Mouse (Mus musculus): Measurements from ENCODE around the gene Tshb. TPM values are rescaled to one million over a fixed set of nuclear protein-coding genes. Genes with fewer than 3 reads are reported as not detected.

Gene Tshb
- total and polyA plus RNA-seq, 2 experiments from 2014 or later = 0.42 TPM; not detected in 1

GRCm38 (mm10) chr3:102751536-102751935 is 31.0 kb downstream of the Tshb start:
- Histone ChIP-seq H3K27me3 (ENCODE audit: insufficient read depth, low read length) (no peaks in the 10 kb centered on the region), H3K27ac (ENCODE audit: low read depth, low read length) (no peak overlapping the region), H3K9me3 (ENCODE audit: low read length) (no peaks in the 10 kb centered on the region), H3K4me2 (ENCODE audit: low read depth, low read length, poor library complexity, severe bottlenecking) (no peak overlapping the region), H3K9ac (replicated peaks; ENCODE audit: low read length, poor library complexity, severe bottlenecking) (no peak overlapping the region), H3K36me3 (ENCODE audit: insufficient read depth, low read length) (peaks cover 15% of the 10 kb centered on the region; the same call in 1 of the 2 replicates), H3K4me1 (ENCODE audit: insufficient read depth, low read length) (no peaks in the 10 kb centered on the region), H3K4me3 (ENCODE audit: low read depth, low read length) (no peak overlapping the region)
- no peak for TF ChIP-seq CTCF (IDR thresholded peaks at IDR 0.05)
- DNase-seq (ENCODE audit: low spot score) = no peak
- no peak for ATAC-seq (ENCODE audit: low FRiP score)
- 91% methylated on average over 3 of the region's 3 CpGs for WGBS

- H3K27me3 ChIP-seq (ENCODE audit: insufficient read depth, low read length) = no peaks in the 10 kb centered on the region
- TF ChIP-seq CTCF (IDR thresholded peaks at IDR 0.05) = no peak
- no peak overlapping the region for H3K4me3 ChIP-seq (ENCODE audit: low read depth, low read length)
- no peaks in the 10 kb centered on the region for H3K4me1 ChIP-seq (ENCODE audit: insufficient read depth, low read length)
- H3K4me2 ChIP-seq (ENCODE audit: low read depth, low read length, poor library complexity, severe bottlenecking) = no peak overlapping the region
- no peaks in the 10 kb centered on the region for H3K9me3 ChIP-seq (ENCODE audit: low read length)
- H3K9ac ChIP-seq (replicated peaks; ENCODE audit: low read length, poor library complexity, severe bottlenecking) = no peak overlapping the region
- H3K36me3 ChIP-seq (ENCODE audit: insufficient read depth, low read length) = peaks cover 15% of the 10 kb centered on the region; the same call in 1 of the 2 replicates
- DNase-seq (ENCODE audit: low spot score) (no peak), ATAC-seq (ENCODE audit: low FRiP score) (no peak)
- no peak overlapping the region for H3K27ac ChIP-seq (ENCODE audit: low read depth, low read length)
- WGBS = 84% methylated on average over 5 of the region's 5 CpGs
These were observed 31.4 kb downstream of the Tshb start for GRCm38 (mm10) chr3:102751136-102751535.

- ATAC-seq (ENCODE audit: low FRiP score) (no peak), DNase-seq (ENCODE audit: low spot score) (no peak)
- Histone ChIP-seq H3K27ac (ENCODE audit: low read depth, low read length) (no peak overlapping the region), H3K9ac (replicated peaks; ENCODE audit: low read length, poor library complexity, severe bottlenecking) (no peak overlapping the region), H3K9me3 (ENCODE audit: low read length) (no peaks in the 10 kb centered on the region), H3K4me3 (ENCODE audit: low read depth, low read length) (no peak overlapping the region), H3K36me3 (ENCODE audit: insufficient read depth, low read length) (peaks cover 10% of the 10 kb centered on the region; the same call in 1 of the 2 replicates), H3K4me1 (ENCODE audit: insufficient read depth, low read length) (no peaks in the 10 kb centered on the region), H3K27me3 (ENCODE audit: insufficient read depth, low read length) (no peaks in the 10 kb centered on the region), H3K4me2 (ENCODE audit: low read depth, low read length, poor library complexity, severe bottlenecking) (no peak overlapping the region)
- WGBS = 85% methylated on average over 5 of the region's 5 CpGs
- no peak for TF ChIP-seq CTCF (IDR thresholded peaks at IDR 0.05)
These were observed 33.8 kb downstream of the Tshb start for GRCm38 (mm10) chr3:102748686-102749085.

- Histone ChIP-seq H3K9me3 (ENCODE audit: low read length) (no peaks in the 10 kb centered on the region), H3K4me3 (ENCODE audit: low read depth, low read length) (no peak overlapping the region), H3K27ac (ENCODE audit: low read depth, low read length) (no peak overlapping the region), H3K4me2 (ENCODE audit: low read depth, low read length, poor library complexity, severe bottlenecking) (no peak overlapping the region), H3K27me3 (ENCODE audit: insufficient read depth, low read length) (no peaks in the 10 kb centered on the region), H3K9ac (replicated peaks; ENCODE audit: low read length, poor library complexity, severe bottlenecking) (no peak overlapping the region), H3K36me3 (ENCODE audit: insufficient read depth, low read length) (peaks cover 10% of the 10 kb centered on the region; the same call in 1 of the 2 replicates), H3K4me1 (ENCODE audit: insufficient read depth, low read length) (no peaks in the 10 kb centered on the region)
- DNase-seq (ENCODE audit: low spot score) (no peak), ATAC-seq (ENCODE audit: low FRiP score) (no peak)
- no peak for TF ChIP-seq CTCF (IDR thresholded peaks at IDR 0.05)
- WGBS = 36% methylated on average over 3 of the region's 3 CpGs
These were observed 34.5 kb downstream of the Tshb start for GRCm38 (mm10) chr3:102748038-102748437.

GRCm38 (mm10) chr3:102746174-102746573 is 36.3 kb downstream of the Tshb start:
- Histone ChIP-seq H3K27me3 (ENCODE audit: insufficient read depth, low read length) (no peaks in the 10 kb centered on the region), H3K9ac (replicated peaks; ENCODE audit: low read length, poor library complexity, severe bottlenecking) (no peak overlapping the region), H3K36me3 (ENCODE audit: insufficient read depth, low read length) (0 out of 2 replicates have a peak, but pooled peaks cover 6% of the 10 kb centered on the region), H3K4me2 (ENCODE audit: low read depth, low read length, poor library complexity, severe bottlenecking) (no peak overlapping the region), H3K4me3 (ENCODE audit: low read depth, low read length) (no peak overlapping the region), H3K4me1 (ENCODE audit: insufficient read depth, low read length) (no peaks in the 10 kb centered on the region), H3K9me3 (ENCODE audit: low read length) (no peaks in the 10 kb centered on the region), H3K27ac (ENCODE audit: low read depth, low read length) (no peak overlapping the region)
- DNase-seq (ENCODE audit: low spot score) = no peak
- 91% methylated on average over 4 of the region's 4 CpGs for WGBS
- TF ChIP-seq CTCF (IDR thresholded peaks at IDR 0.05) = no peak
- no peak for ATAC-seq (ENCODE audit: low FRiP score)

DNA sequence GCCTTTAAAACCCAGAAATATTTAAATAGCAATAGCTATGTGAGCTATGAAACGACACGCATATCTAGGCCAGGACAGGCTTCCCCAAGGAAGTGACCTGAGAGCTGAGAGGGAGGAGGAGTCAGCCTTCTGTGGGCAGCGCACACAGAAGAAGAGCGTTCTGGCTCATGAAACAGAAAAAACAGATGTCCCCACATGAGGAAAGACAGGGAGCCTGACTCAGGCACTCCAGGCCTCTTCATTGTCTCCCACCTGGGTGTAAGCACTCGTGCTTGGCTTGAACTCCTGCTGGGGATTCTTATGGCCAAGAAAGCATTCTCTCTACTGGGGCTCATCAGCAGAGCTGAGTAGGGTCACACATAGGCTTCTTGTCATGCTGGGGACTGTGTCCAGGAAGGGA is 37.9 kb downstream of the Tshb start:
- no peak overlapping the region for H3K9ac ChIP-seq (replicated peaks; ENCODE audit: low read length, poor library complexity, severe bottlenecking)
- no peak for TF ChIP-seq CTCF (IDR thresholded peaks at IDR 0.05)
- no peaks in the 10 kb centered on the region for H3K27me3 ChIP-seq (ENCODE audit: insufficient read depth, low read length)
- DNase-seq (ENCODE audit: low spot score) (no peak), ATAC-seq (ENCODE audit: low FRiP score) (no peak)
- 44% methylated on average over 5 of the region's 5 CpGs for WGBS
- H3K36me3 ChIP-seq (ENCODE audit: insufficient read depth, low read length) = no peaks in the 10 kb centered on the region
- H3K4me1 ChIP-seq (ENCODE audit: insufficient read depth, low read length) = no peaks in the 10 kb centered on the region
- H3K27ac ChIP-seq (ENCODE audit: low read depth, low read length) = no peak overlapping the region; the same call in 1 of the 2 replicates
- no peak overlapping the region for H3K4me3 ChIP-seq (ENCODE audit: low read depth, low read length)
- H3K9me3 ChIP-seq (ENCODE audit: low read length) = no peaks in the 10 kb centered on the region
- no peak overlapping the region for H3K4me2 ChIP-seq (ENCODE audit: low read depth, low read length, poor library complexity, severe bottlenecking)

All from midbrain, postnatal 0 days (tissue).